Mouse (Mus musculus) retina, postnatal 1 day (tissue): Measurements from ENCODE around the gene Dpm3.

Experiments
- DNase-seq: peaks from one replicate; pipeline ENCODE4 v3.0.0-alpha.2; 2012

Dpm3 gene

GRCm38 (mm10) chr3:89270891-89271290 lies 11.7 kb downstream of the Dpm3 start:
- no peak for DNase-seq

GRCm38 (mm10) chr3:89271760-89272159 lies 12.6 kb downstream of the Dpm3 start:
- DNase-seq, result peak; percentile 33

- DNase-seq, result no peak
These were observed 16.9 kb downstream of the Dpm3 start for GRCm38 (mm10) chr3:89276061-89276460.

- DNase-seq, result no peak
These were observed 18.3 kb downstream of the Dpm3 start for GRCm38 (mm10) chr3:89277281-89278021.

GRCm38 (mm10) chr3:89278107-89278506 lies 18.9 kb downstream of the Dpm3 start:
- no peak for DNase-seq

DNA sequence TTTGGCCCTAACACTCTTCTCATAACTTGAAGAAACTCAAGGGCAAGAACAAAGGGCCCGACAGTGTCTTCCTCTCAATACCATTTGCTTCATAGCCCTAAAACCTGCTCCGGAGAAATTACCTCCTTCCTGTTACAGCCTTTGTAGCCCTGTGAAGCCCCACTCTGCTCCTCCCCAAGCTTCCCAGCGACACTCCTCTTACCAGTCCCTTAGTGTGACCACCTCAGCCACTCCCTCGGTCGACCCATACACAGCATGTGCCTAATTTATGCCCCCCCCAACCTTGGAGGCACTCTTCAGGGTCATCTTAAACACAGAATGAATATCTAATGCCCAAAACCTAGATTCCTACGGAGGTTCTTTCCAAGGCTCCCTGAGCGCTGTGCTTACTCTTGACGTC lies 19.5 kb downstream of the Dpm3 start:
- no peak for DNase-seq

GRCm38 (mm10) chr3:89279153-89279890 lies 20.2 kb downstream of the Dpm3 start:
- DNase-seq, result peak; percentile 91

DNA sequence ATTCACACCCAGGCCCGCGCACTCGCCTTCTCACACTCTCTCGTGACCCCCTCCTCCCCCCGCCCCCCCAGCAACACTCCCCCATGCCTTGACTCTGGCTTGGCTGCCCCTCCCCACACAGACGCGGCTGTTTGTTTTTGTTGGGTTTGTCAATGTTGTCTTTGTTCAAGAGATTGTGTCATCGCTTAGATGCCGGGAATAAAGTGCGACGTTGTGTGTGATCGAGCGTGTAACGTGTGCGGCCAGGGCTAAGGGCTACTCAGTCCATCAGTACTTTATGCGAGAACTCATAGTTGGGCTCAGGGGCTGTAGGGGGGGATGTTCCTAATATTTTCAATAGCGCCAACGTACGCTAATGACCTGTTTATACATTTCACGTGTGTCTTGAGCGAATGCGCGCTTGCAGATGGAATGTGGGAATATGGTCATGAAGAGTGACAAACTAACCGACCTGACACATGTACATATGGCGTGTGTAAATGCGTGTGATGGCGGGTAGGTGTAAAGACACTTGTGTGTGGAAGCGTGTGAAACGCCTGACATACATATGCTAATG lies 21.0 kb downstream of the Dpm3 start:
- DNase-seq, result peak; percentile 86

GRCm38 (mm10) chr3:89280606-89281511 lies 21.7 kb downstream of the Dpm3 start, which contains the start of gene Efna1:
Gene Efna1, minus strand, starts transcription at chr3:89281142.
- DNase-seq, result peak; percentile 69

- DNase-seq, result peak; percentile 89
These were observed 22.6 kb downstream of the Dpm3 start for GRCm38 (mm10) chr3:89281579-89282290.

DNA sequence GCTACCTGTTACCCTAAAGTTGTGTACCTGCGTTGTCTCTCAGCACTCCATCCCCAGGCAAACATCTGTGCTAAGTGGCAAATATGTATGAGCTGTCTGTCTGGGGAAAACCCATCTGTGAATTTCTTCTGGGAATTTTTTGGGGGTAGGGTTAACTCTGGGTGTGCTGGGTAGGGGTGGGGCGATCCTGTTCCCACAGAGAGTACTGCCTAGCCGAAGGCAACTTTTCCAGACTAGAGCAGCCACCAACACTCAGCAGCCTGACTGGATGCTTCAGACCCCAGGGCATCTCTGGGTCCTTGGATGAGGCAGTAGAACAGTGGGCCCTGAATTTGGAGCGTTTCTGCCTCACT lies 23.1 kb downstream of the Dpm3 start:
- no peak for DNase-seq

- no peak for DNase-seq
These were observed 25.1 kb downstream of the Dpm3 start for GRCm38 (mm10) chr3:89284261-89284660.

GRCm38 (mm10) chr3:89285526-89285925 lies 26.4 kb downstream of the Dpm3 start:
- DNase-seq, result peak; percentile 70

- no peak for DNase-seq
These were observed 28.1 kb downstream of the Dpm3 start for GRCm38 (mm10) chr3:89287286-89287685.

DNA sequence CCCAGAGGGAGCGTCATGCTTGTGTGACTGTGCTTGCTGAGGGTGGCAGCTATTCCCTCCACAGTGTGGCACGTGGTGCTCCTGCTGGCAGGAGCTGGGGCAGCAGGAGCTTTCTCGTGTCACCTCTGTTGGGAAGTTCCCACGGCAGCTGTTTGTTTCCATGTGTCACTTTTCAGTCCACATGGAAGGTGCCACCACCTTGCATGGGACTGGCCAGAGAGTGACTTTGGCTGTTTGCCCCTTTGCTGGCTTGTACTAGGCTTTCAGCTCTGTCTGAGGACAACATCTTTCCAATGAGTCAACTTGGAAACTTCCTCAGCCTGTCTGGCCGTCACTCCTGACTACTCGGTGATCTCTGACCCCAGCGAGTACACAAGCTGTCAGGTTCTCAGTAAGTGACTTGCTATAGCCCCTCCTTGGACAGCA lies 29.4 kb downstream of the Dpm3 start:
- DNase-seq, result no peak

- no peak for DNase-seq
These were observed 32.7 kb downstream of the Dpm3 start for GRCm38 (mm10) chr3:89291874-89292273.

GRCm38 (mm10) chr3:89292303-89292702 lies 33.1 kb downstream of the Dpm3 start:
- no peak for DNase-seq

GRCm38 (mm10) chr3:89293247-89293918 lies 34.2 kb downstream of the Dpm3 start:
- no peak for DNase-seq

GRCm38 (mm10) chr3:89294195-89294594 lies 35.0 kb downstream of the Dpm3 start:
- DNase-seq, result no peak

GRCm38 (mm10) chr3:89295685-89296230 lies 36.6 kb downstream of the Dpm3 start:
- no peak for DNase-seq

- DNase-seq, result no peak
These were observed 37.7 kb downstream of the Dpm3 start for GRCm38 (mm10) chr3:89296761-89297396.
